Mouse (Mus musculus): ENCODE results near the gene Syk.

Gene Syk

DNA sequence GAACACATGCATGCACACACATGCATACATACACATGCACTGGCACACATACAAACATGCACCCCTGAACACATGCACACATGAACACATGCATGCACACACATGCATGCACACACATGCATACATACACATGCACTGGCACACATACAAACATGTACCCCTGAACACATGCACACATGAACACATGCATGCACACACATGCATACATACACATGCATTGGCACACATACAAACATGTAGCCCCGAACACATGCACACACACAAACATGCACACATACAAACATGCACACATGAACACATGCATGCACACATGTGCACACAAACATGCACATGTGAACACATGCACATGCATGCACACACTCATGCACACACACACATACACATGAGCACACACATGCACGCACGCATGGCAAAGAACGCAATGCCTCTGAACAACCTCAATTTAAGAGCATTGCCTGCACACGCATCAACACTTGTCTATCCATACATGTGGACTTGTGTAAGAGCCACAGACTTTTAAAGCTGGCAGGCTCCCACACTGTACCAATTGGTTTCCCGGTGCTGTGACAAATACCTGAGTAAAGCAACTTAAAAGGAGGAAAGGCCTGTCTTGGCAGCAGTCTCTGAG lies 66.9 kb downstream of the Syk start:
- no peak for DNase-seq (ENCODE audit: low spot score in 2 of 2)

DNA sequence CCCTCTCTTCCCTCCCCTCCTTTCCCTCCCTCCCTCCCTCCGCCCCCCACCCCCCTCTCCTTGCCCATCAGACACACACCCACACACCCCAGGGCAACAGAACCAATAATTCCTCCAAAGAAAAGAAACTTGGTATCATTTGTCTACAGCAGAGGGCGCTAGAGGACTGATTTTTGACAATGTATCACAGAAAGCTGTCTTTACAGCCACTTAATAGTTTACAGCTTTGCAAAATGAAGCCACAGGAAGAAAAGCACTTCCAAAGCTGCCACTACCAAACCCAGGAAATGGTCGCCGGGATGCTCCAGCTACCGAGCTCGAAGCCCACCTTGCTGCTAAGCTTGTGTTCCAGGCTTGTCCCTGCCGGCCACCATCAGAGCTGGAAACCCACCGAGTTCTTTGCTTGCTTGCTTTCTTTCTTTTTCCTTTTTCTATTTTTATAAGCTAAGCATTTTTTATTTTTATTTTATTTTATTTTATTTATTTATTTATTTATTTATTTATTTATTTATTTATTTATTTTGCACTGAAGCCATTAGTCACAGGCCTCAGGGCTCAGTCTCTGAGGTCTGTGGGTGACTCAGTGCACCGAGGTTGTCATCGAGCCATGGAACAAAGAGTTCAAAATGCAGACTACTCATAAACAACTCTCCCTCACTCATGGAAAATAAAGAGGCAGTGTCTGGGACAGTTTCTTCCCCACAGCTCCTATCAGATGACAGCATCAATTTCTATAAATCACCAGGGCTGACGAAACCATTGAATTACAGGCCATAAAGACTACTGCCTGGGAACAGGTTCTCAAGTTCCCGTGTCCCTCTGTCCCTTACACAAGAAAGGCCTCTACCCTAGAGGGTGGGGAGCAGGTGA lies 68.6 kb downstream of the Syk start:
- DNase-seq (ENCODE audit: low spot score in 2 of 2) = peak; percentile 45 to 46

- DNase-seq (ENCODE audit: low spot score in 2 of 2) = no peak
These were observed 69.3 kb downstream of the Syk start for GRCm38 (mm10) chr13:52652253-52652628.

DNA sequence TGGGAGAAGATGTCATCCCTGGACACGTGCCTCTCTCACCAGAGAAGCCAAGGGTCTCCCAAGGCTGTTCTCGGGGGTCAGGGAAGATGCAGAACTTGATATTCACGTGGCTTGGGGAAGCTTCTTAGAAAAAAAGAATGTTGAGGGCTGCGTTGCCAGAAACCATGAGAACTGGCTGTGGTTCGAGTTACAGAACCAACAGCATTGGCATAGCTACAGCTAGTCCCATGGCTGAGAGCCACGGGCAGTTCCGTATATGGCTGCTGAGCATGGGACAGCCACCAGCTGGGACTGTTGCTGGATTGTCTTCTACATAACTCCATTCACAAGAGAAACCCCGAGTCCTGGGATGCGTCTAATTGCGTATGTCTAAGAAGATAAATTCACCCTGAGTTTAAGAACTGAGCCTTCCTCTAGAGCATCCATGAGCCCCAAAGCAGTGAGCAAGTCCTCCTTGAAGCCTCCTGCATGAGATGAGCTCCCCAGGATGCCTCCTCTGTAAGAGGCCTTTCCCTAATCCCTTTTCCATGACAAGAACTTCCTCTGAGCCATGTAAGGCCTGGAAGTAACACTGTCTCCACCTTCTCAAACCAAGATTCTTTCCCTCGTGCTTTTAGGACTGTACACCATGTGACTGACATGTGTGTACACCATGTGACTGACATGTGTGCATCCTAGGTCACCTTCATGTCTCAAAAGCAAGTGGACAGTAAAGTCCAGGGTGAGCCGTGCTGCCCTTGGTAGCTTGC lies 71.3 kb downstream of the Syk start:
- no peak for DNase-seq (ENCODE audit: low spot score in 2 of 2)

GRCm38 (mm10) chr13:52654830-52655308 lies 71.9 kb downstream of the Syk start:
- DNase-seq (ENCODE audit: low spot score in 2 of 2) = no peak

- DNase-seq (ENCODE audit: low spot score in 2 of 2) = no peak
These were observed 75.0 kb downstream of the Syk start for GRCm38 (mm10) chr13:52657966-52658365.

DNA sequence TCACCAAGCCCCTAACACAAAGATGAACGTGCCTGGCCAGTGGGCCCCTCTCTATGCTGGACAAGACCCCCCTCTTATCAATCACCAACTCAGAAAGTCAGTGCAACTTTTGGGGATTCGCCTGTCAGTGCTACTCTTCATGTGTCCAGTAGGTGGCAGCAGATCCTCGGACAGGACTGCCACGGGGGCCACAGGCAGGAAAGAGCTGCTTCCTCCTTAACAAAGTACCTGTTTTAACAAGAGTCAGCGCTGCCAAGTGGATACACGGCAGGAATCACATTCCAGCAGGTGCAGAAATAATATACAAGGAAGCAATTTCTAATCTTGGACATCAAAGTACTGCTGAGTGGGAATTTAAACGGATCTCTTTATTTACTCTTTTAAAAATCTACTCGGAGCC lies 75.5 kb downstream of the Syk start:
- peak; percentile 47 to 68 for DNase-seq (ENCODE audit: low spot score in 2 of 2)

DNA sequence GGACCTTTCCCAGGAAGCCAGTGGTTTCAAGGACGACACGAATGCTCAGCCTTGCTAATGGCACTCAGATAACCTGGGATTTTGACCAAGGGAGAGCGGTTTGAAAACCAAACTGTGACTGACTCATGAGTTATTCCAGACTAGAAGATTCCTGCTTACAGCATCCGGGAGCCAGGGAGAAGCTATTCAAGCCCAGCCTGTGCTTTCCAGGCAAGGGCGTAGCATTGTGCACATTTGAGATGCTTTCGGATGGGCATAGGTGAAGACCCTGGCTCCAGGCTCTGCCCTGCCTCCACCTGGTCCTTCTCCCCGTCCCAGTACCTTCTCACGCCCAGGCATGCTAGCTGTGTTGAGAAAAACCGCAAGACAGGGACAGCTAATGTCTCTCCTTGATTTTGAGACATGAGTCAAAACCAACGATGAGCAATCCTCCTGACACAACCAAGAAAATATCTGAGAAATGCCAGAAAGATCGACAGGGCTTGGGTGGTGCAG lies 76.2 kb downstream of the Syk start:
- DNase-seq (ENCODE audit: low spot score in 2 of 2) = no peak

DNA sequence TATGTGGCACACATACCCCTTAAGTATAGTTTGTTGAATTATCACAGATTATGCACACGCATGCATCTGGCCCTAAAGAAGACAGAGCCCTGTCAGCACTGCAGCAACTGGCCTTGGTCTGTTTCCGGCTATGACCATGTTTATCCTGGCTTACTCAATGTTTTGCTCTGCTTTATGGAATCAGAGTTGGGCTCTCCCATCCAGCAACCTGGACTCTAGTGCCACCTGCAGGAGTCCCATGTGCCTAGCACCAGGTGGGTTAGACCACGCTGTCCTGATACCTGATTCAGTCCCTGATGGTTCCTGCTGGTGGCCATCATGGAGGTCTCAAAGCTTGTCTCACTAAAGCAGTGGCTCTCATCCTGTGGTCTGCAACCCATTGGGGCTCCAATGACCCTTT lies 86.9 kb downstream of the Syk start:
- no peak for DNase-seq (ENCODE audit: low spot score in 2 of 2)

DNA sequence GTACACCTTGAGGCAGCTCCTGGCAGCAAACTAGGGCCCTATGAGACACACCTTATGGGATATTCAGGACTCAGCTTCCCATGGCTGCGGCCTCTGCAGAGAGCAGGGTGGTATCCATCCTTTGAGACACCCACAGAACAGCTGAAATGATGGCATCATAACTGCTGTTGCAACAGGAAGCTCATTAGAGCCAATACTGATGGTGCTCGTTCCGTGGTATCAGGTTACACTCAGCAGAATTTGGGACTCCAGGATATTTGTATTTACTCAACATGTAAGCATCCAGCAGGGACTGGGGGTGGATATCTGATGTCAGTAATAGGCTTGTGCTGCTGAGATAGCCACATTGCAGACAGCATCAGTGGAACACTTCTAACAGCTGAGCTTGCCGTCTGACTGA lies 90.3 kb downstream of the Syk start:
- no peak for DNase-seq (ENCODE audit: low spot score in 2 of 2)

DNA sequence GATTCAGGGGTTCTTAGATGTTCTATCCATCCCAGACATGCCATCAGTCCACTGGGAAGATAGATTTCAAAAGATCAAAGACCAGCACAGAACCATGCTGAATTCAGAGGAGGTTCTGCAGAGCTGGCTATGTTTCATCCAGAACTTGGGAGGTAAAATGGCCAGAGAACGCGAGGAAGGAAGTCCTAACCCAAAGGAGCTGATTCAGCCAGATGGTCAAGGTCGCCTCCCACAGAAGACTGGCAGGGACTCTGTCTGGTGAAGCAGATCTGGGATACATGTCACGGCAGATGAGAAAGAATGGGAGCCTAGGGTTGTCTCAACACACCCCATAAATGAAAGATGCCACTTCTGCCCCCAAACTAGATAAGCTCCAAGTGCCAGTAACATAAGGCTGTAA lies 90.9 kb downstream of the Syk start:
- no peak for DNase-seq (ENCODE audit: low spot score in 2 of 2)

- DNase-seq (ENCODE audit: low spot score in 2 of 2) = no peak
These were observed 91.9 kb downstream of the Syk start for GRCm38 (mm10) chr13:52674839-52675238.

DNA sequence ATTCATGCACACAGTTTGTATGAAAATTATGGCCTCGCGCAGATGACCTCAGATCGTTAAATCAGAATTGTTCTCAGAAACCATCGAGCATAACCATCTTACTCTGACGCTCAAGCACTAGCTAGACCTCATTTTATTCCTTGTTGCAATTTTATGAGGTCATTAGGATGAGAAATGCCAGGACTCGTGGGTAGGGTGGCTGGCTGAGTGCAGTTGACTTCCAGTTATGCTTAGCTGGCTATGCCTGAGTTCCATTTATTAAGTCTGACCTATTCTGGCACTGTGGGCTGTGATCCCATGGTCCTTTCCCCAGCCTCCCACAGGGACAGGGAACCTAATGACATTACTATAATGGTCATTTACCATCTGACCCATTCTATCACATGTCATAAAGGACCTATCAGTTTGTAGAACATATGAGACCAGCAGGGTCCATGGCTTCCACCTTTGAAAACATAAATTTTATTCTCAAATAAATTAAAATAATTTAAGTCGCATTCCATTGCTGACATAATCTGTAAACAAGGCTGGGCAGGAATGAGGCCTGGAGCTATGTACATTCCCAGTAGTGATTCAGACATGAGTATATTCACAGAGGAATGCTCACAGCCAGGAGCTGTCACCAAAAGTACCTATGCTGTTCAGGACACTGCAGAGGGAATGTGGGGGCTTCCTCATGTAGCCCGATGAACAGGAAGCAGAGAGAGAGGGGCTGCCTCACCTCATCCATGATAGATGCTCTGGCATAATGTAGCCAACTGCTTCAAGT lies 92.7 kb downstream of the Syk start:
- DNase-seq (ENCODE audit: low spot score in 2 of 2) = no peak

GRCm38 (mm10) chr13:52676671-52677445 lies 93.9 kb downstream of the Syk start:
- DNase-seq (ENCODE audit: low spot score in 2 of 2) = no peak

DNA sequence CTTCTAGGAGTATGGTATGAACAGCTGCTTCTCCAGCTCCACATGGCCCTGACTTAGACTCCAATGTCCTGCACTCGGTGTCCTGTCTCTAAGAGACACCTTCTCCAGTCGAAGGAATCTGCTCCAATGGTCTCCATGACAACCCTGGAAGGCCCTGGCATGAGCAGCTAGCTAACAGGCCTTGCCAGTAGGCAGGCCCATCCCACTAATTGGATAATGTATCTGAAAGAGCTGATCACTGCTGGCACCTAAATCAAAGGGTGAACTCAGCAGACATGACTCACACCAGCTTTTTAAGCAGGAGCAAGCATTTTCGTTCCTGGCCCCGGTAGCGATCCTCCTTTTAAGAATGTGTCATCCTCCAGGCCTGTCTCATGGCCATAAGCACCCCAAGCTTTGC lies 96.9 kb downstream of the Syk start:
- DNase-seq (ENCODE audit: low spot score in 2 of 2) = no peak

DNA sequence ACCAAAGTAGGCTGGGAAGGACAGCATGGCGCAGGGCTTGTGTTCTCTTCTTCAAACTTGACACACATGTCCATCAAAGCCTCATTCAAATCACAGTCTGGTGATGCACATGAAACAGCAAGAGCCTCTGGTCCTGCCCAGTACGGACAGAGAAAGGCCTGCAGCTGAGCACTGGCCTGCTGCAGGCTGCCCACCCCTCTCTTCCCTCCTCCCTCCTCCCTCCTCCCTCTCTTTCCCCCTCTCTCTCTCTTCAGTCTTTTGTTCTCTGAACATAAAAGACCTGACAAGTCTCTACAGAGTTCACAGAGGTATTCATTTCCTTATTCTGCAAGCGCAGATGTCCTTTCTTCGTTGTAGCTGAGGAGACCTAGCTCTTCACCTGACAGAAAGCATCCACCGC lies 99.1 kb downstream of the Syk start:
- no peak for DNase-seq (ENCODE audit: low spot score in 2 of 2)

DNA sequence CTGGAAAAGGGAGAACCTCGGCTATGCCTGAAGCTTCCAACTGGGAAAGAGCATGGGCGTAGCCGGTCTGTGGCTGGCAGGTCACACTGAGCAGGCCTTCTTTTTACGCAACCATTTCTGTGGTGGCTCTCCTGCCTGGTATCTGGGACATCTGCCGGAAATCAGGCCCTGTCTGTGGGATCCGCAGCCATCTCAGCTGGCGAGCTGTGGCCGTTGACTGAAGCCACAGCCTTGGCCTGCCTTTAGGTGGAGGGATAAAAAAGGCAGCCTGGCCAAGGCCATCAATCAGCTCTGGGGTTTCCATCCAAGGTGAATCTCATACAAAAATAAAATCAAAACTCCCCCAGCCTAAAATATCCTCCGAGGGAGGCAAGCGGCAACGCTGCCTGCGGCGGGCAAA lies 107.5 kb downstream of the Syk start:
- no peak for DNase-seq (ENCODE audit: low spot score in 2 of 2)

DNA sequence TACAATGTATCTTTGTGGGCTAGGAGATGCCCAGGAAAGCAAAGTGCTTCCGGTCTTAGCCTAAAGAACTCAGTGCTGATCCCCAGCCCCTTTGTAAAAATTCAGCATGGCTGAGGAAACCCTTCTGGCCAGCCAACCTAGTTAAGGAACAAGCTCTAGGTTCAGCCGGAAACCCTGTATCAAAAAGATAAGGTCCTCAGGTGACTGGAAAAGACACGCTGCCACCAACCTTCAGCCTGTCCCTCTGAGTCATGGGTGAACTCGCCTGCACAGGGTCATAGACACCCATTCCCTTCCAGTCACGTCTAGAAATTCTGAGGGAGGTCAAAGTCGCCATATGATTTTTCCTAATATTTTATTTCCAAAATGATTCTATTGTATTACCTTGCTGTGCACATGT lies 109.3 kb downstream of the Syk start:
- DNase-seq (ENCODE audit: low spot score in 2 of 2) = no peak

DNA sequence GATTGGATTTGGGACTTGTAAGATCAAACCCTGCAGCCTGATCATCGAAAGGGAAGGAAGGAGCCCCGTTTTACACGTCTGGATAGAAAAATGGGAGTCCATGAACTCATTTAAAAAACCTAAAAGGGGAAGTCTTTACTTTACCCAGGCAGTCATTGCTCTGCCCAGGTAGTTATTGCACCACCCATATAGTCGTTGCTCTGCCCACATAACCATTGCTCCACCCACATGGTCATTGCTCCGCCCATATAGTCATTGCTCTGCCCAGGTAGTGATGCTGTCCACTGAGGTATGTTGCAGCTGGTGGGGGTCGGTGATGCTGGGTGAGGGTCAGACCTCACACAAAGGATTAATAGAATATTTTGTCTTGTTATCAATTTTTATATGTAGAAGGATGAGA lies 111.9 kb downstream of the Syk start:
- no peak for DNase-seq (ENCODE audit: low spot score in 2 of 2)
